Mouse (Mus musculus) adrenal gland, postnatal 4 days (tissue): ENCODE measurements around the gene Pnp. TPM values are rescaled to one million over a fixed set of nuclear protein-coding genes. Genes with fewer than 3 reads are reported as not detected.
"Not testable (repeated sequence)": the region's sequence is repeated elsewhere in the genome, so short reads cannot be mapped to it uniquely, and the experiment has no call there.

Experiments
- DNase-seq, 2 experiments: peaks; one replicate each; pipeline ENCODE4 v3.0.0; 2021 to 2022; ENCODE audit warnings: low spot score in 2 of 2, mixed read lengths in 2 of 2
- total RNA-seq, 2 experiments: library from RNA; stranded (reverse); gene quantifications; 2 replicates each; pipeline ENCODE4 v1.2.3; 2021

The Pnp gene
- total RNA-seq, 2 experiments from 2014 or later: 36.8 to 39.4 TPM

- DNase-seq: not testable (repeated sequence)
These were observed 42.2 kb downstream of the Pnp start for GRCm38 (mm10) chr14:50973054-50973453.

- no peak for DNase-seq
These were observed 42.8 kb downstream of the Pnp start for GRCm38 (mm10) chr14:50973700-50974099.

- DNase-seq: no peak
These were observed 44.1 kb downstream of the Pnp start for GRCm38 (mm10) chr14:50975001-50975400.

GRCm38 (mm10) chr14:50976674-50977073 lies 45.8 kb downstream of the Pnp start:
- DNase-seq: no peak

DNA sequence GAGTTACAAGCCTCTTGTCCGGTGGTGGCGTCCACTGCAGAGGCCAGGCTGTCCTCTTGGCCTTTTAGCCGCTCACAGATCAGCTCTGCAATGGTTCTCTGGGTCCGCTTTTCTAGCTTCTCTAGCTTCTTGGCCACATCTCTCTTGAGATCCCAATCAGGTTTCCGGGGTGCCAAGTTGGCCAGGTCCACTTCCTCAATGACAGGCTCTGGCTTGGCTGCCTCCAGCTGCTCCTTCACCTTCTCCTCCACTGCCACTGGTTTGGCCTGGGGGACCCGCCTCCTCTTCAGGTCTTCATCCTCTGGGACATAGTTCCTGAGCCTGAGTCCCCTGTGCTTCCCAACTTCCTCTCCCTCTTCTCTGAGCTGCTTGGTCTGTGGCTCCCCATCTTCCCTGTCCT lies 47.6 kb downstream of the Pnp start:
- DNase-seq: not testable (repeated sequence)

- no peak for DNase-seq
These were observed 48.7 kb downstream of the Pnp start for GRCm38 (mm10) chr14:50979631-50980030.

DNA sequence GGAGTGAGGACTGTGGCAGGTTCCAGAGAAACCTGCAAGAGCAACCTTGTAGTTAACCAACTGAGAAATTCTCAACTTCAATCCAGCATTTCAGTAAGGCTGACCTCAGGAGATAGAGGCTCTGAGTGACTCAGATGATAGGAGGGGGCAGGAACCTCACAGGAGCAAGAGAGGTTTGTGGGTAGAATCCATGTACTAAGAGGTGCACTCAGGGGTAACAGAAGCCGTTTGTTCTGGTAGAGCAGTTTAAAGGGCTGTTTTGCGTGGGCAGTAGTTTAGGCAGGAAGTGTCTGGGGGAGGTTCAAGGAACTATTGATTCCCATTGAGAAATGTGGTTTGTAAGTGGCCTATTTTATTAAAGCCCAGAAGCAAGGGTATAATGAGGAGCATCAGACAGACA lies 50.3 kb downstream of the Pnp start:
- DNase-seq: no peak

DNA sequence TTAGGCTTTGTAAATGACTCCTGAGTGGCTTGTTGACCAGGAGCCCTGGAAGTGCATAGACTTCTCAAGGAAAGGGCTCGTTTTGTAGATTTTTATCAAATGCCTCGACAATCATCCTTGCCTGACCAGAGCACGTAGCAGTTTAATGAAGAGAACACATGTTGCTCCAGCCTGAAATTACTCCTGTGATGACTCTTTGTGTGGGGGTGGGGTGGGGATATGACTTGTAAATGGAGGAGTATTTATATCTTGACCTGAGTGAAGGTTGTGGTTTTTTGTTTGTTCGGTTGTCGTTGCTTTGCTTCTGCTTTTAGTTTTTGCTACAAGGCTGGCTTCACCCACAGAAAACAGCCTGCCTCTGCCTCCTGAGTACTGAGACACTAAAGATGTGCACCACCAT lies 51.0 kb downstream of the Pnp start:
- DNase-seq: no peak

- DNase-seq: no peak
These were observed 56.8 kb downstream of the Pnp start for GRCm38 (mm10) chr14:50987668-50988067.

- DNase-seq: no peak
These were observed 60.2 kb downstream of the Pnp start for GRCm38 (mm10) chr14:50991037-50991436.

- no peak for DNase-seq
These were observed 66.2 kb downstream of the Pnp start for GRCm38 (mm10) chr14:50997088-50997487.

DNA sequence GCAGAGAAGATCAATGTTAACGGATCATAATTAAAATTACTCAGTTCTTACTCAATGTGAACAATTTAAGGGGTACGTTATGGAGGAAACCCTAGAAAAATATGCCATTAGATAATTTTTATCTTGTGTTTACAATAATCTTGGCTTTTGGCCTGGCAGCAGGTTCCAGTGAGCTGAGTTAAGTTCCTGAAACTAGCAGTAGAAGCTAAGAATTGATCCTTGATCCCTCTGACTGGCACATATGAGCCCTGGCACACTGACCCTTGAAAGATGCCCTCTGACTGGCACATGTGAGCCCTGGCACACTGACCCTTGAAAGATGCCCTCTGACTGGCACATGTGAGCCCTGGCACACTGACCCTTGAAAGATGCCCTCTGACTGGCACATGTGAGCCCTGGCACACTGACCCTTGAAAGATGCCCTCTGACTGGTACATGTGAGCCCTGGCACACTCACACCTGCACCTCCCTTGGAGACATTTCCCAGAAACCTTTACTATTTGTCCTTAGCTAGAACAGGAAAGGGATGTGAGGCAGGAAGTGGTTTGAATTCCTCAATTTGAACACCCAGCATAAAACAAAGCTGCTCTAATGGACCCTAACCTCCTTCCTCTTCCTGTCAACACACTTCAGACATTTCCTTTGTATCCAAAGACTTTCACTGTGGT lies 67.3 kb downstream of the Pnp start:
- DNase-seq: no peak

- no peak for DNase-seq
These were observed 76.4 kb downstream of the Pnp start, which contains the start of gene Rnase10 for GRCm38 (mm10) chr14:51007152-51007801. Gene Rnase10, plus strand, starts transcription at chr14:51007751.

DNA sequence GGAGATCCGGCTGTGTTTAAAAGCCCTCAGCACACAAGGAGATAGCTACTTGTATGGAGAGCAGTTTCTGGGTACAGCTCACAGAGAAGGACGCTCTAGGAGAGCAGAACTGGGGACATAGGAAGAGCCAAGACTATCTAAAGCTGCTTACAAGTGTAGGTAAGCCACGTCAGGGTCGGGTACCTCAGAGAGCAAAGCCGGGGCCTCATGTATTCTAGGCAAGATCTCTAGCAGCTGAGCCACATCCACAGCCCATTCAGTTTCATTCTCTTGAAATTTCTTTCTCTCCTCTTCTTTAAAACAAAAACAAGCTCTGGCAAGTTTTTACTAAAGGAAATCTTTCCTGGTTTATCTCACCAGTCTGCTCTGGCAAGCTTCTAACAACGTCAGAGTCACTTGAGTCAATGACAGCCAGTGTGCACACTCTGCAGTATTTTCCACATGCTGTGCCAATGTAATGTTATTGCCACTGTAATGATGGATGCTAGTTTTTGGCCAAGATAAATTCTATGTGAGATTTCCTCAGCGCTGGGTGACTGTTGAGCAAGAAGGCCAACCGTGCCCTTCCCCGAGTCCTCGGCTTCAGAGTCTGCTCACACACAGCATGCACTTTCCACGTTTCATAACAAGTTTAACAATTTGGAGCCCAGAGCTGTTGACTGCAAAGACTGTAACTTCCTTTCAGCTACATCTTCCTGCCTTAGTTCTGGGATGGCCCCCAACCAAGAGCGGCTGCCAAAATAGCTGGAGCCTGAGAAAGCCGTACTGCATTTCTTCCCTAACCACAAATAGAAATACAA lies 77.2 kb downstream of the Pnp start:
- DNase-seq: peak in 1 of 2 experiments; percentile 34

DNA sequence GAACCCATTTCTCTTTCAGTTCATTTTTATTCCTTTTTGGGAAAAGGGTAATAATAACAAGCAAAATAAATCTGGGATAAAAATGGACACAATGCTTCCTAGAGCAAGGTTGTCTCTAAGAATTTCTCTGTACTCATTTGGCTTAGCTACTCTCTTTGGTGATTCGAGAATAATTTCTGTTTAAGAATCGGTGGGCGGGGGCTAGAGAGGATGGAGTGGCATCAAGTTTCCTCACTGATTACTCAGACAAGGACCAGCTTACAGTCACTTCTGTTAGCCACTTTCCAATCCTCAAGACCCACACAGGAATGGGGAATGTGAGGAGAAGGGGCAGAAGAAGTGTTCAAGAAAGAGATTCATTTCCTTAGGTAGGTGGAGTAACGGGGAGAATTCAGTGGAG lies 77.9 kb downstream of the Pnp start:
- DNase-seq: no peak

DNA sequence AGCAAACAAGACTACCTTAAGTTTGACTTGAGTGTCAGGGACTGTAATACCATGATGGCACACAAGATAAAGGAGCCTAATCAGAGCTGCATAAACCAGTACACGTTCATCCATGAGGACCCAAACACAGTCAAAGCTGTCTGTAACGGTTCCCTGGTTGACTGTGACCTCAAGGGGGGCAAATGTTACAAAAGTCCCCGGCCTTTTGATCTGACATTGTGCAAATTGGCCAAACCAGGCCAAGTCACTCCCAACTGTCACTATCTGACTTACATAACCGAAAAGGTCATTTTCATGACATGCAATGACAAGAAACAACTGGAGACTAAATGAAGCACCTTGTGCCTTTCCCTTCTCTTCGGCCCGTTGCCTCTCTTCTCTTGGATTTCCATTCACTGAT lies 78.7 kb downstream of the Pnp start:
- DNase-seq: no peak

DNA sequence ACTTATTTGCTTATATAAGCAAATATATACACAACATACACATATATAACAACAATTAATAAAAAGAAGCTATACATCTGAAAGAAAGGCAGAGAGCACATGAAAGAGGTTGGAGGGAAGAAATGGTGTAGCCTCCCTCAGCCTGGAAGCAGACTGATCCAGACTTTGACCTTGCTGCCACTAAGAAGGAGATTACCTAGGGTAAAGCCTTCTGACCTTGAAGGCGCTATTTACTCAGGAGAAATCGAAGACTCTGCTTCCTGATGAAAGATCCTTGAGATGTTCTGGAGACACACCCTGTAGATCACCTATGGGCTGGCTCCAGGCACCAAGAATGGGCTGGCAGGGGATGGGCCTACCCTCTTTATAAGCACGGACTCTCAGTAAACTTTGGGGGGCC lies 83.8 kb downstream of the Pnp start:
- not testable (repeated sequence) for DNase-seq

Other genes with a start within 250 kb of the Pnp start
- gene Olfr747, start 237.9 kb upstream of the Pnp start, total RNA-seq: not detected
- gene Olfr748, start 223.7 kb upstream of the Pnp start, total RNA-seq: not detected
- gene Olfr749, start 186.0 kb upstream of the Pnp start, total RNA-seq: not detected
- 10 to 100 TPM; 61.8 to 71.8 TPM for gene Ttc5, start 145.6 kb upstream of the Pnp start, total RNA-seq
- not detected for gene Ccnb1ip1, start 123.3 kb upstream of the Pnp start, total RNA-seq
- gene Parp2, start 123.2 kb upstream of the Pnp start, total RNA-seq: 10 to 100 TPM; 48.2 to 57.3 TPM
- gene Tep1, start 60.5 kb upstream of the Pnp start, total RNA-seq: 10 to 100 TPM; 19.1 to 20.6 TPM
- 1 to 10 TPM; 1.4 to 1.7 TPM for gene Klhl33, start 33.6 kb upstream of the Pnp start, total RNA-seq
- 10 to 100 TPM; 62.9 to 66.0 TPM for gene Osgep, start 6.2 kb upstream of the Pnp start, total RNA-seq
- 100 to 1,000 TPM; 100 to 106 TPM for gene Apex1, start 6.1 kb upstream of the Pnp start, total RNA-seq
- 10 to 100 TPM; 49.5 to 57.8 TPM for gene Pip4p1, start 226 bp upstream of the Pnp start, total RNA-seq
- gene Gm49342, start 13.4 kb downstream of the Pnp start, total RNA-seq: 10 to 100 TPM; 28.1 to 33.3 TPM
- 1 to 10 TPM; 1.4 to 2.5 TPM for gene Pnp2, start 24.9 kb downstream of the Pnp start, total RNA-seq
- gene Rnase10, start 76.7 kb downstream of the Pnp start, total RNA-seq: under 1 TPM in 1 of 2 experiments, not detected in 1; 0.25 TPM
- not detected for gene Rnase9, start 110.8 kb downstream of the Pnp start, total RNA-seq
- gene Rnase11, start 119.1 kb downstream of the Pnp start, total RNA-seq: not detected
- gene Rnase12, start 126.6 kb downstream of the Pnp start, total RNA-seq: under 1 TPM in 1 of 2 experiments, not detected in 1; 0.64 TPM
- gene Olfr750, start 143.4 kb downstream of the Pnp start, total RNA-seq: not detected
- 10 to 100 TPM; 59.1 to 73.4 TPM for gene Rnase4, start 160.0 kb downstream of the Pnp start, total RNA-seq
- 10 to 100 TPM in 1 of 2 experiments, 1 to 10 TPM in 1; 9.9 to 10.7 TPM for gene Ang, start 160.1 kb downstream of the Pnp start, total RNA-seq
- gene Eddm3b, start 183.3 kb downstream of the Pnp start, total RNA-seq: under 1 TPM in 1 of 2 experiments, not detected in 1; 0.28 TPM
- gene Rnase6, start 192.8 kb downstream of the Pnp start, total RNA-seq: 1 to 10 TPM in 1 of 2 experiments, under 1 TPM in 1; 0.84 to 1.6 TPM
- 100 to 1,000 TPM in 1 of 2 experiments, not detected in 1; 401 TPM for gene Rnase1, start 215.7 kb downstream of the Pnp start, total RNA-seq
- gene Rnase2b, start 231.2 kb downstream of the Pnp start, total RNA-seq: not detected